Mouse (Mus musculus) liver, postnatal 0 days (tissue): ENCODE data around the gene Otud4.

ENCODE experiments used
- CTCF ChIP-seq: sonication (generic); IDR thresholded peaks from 2 replicates; pipeline ENCODE4 v1.5.1; 2016; ENCODE audit warnings: antibody characterized with exemption, low read depth
- EP300 ChIP-seq: IDR thresholded peaks from 2 replicates; pipeline ENCODE4 v1.6.1; 2016; ENCODE audit warnings: antibody characterized with exemption, low read depth, mild to moderate bottlenecking

DNA sequence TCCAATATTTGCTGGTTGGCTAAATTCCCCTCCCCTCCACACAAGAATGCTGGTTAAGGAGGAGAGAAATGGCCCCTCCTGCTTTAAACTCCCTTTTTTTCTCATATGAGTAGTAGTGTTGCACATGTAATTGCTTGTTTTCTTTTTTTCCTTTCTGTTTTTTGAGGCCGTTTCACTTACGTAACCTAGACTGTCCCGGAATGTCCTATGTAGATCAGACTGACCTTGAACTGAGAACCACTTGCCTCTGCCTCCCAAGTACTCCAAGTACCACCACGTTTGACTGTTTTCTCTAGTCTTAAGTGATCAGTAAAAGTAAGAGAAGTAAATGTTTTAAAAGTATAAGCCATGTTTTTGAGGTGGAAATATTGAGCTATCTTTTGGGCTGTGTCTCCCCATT is 14.3 kb downstream of the Otud4 start:
- TF ChIP-seq CTCF (no peak), EP300 (no peak)
